Mouse (Mus musculus) bone marrow, adult 2 months (tissue): ENCODE results near the gene Polr3g.

Experiments used
- CTCF ChIP-seq: fragments of 200-500 bp; IDR thresholded peaks from 2 replicates; pipeline ENCODE4 v1.5.1; 2011; ENCODE audit warnings: low read length, control low read depth; ENCODE audit not compliant: control insufficient read depth, insufficient read depth
- POLR2A ChIP-seq: fragments of 200-500 bp; IDR thresholded peaks from 2 replicates; pipeline ENCODE4 v1.6.1; 2011; ENCODE audit warnings: low read depth, mild to moderate bottlenecking, control low read depth, low read length, borderline replicate concordance; ENCODE audit not compliant: control insufficient read depth

GRCm38 (mm10) chr13:81690477-81690876, 20.3 kb downstream of the Polr3g start:
- TF ChIP-seq CTCF (no peak), POLR2A (no peak)
